Mouse (Mus musculus) neural tube, embryonic 12.5 days (tissue): Measurements from ENCODE around the gene Lrch4. TPM values are rescaled to one million over a fixed set of nuclear protein-coding genes. Genes with fewer than 3 reads are reported as not detected.
A peak's percentile ranks its signal among the peaks of the same experiment; 100 is the strongest.

Source experiments
- ATAC-seq: fragments of 200-750 bp; cut with Nextera tagmentation; 2 replicates; pipeline ENCODE4 v1.8.0; 2017; ENCODE audit warnings: low read depth, mild to moderate bottlenecking, moderate TSS enrichment, moderate library complexity; ENCODE audit not compliant: low FRiP score
- H3K27ac ChIP-seq: fragments of 300-500 bp; sonication (generic); 2 replicates; pipeline ENCODE4 v1.5.1; 2016
- H3K27me3 ChIP-seq: fragments of 300-500 bp; sonication (generic); replicated peaks from 2 replicates; pipeline ENCODE4 v1.6.1; 2016; ENCODE audit warnings: mild to moderate bottlenecking
- H3K36me3 ChIP-seq: fragments of 300-500 bp; sonication (generic); 2 replicates; pipeline ENCODE4 v1.6.1; 2016; ENCODE audit warnings: mild to moderate bottlenecking
- H3K4me1 ChIP-seq: fragments of 300-500 bp; sonication (generic); 2 replicates; pipeline ENCODE4 v1.6.1; 2016
- H3K4me2 ChIP-seq: fragments of 300-500 bp; sonication (generic); replicated peaks from 2 replicates; pipeline ENCODE4 v1.6.1; 2016; ENCODE audit warnings: mild to moderate bottlenecking
- H3K4me3 ChIP-seq: fragments of 300-500 bp; sonication (generic); 2 replicates; pipeline ENCODE4 v1.5.1; 2016
- H3K9ac ChIP-seq: fragments of 300-500 bp; sonication (generic); 2 replicates; pipeline ENCODE4 v1.6.1; 2016; ENCODE audit warnings: mild to moderate bottlenecking
- H3K9me3 ChIP-seq: fragments of 300-500 bp; sonication (generic); 2 replicates; pipeline ENCODE4 v1.6.1; 2016; ENCODE audit warnings: mild to moderate bottlenecking
- WGBS: fragments of 180-500 bp; shearing (Covaris S2); methylation state at CpG from one replicate; pipeline ENCODE4 v1.1.7; 2016; 5-methylcytosine and 5-hydroxymethylcytosine counted together
- polyA plus RNA-seq: library from polyadenylated mRNA; unstranded; fragments of >200 nt; fragmentation: Nextera tagmentation; extraction: Ambion mirVana; gene quantifications from 2 replicates; pipeline ENCODE4 v1.2.1, GENCODE M21; 2016

The Lrch4 gene
- polyA plus RNA-seq, 1 experiment from 2014 or later, result 32.5 TPM

- H3K4me2 ChIP-seq, result peak overlapping the region; percentile 95
- ATAC-seq, result peak; percentile 11; the same call in 1 of the 2 replicates
- peaks cover 14% of the 10 kb centered on the region for H3K4me1 ChIP-seq
- H3K27ac ChIP-seq, result 0 out of 2 replicates have a peak overlapping the region, but pooled peaks have one; percentile 26
- no peaks in the 10 kb centered on the region for H3K36me3 ChIP-seq
- 18% methylated on average over 28 of the region's 28 CpGs for WGBS
- H3K4me3 ChIP-seq, result peak overlapping the region; percentile 70
- no peaks in the 10 kb centered on the region for H3K27me3 ChIP-seq
- peak overlapping the region; percentile 67 for H3K9ac ChIP-seq
- H3K9me3 ChIP-seq, result no peaks in the 10 kb centered on the region
Measured at GRCm38 (mm10) chr5:137683388-137684293, 54.7 kb downstream of the Lrch4 start.

- Histone ChIP-seq H3K9me3 (no peaks in the 10 kb centered on the region), H3K9ac (peak within 1 kb of the TSS; percentile 67), H3K27ac (0 out of 2 replicates have a peak within 1 kb of the TSS, but pooled peaks have one; percentile 26), H3K27me3 (no peaks in the 10 kb centered on the region), H3K4me1 (peaks cover 14% of the 10 kb centered on the region), H3K4me3 (peak within 1 kb of the TSS; percentile 70), H3K4me2 (peak within 1 kb of the TSS; percentile 95), H3K36me3 (no peaks in the 10 kb centered on the region)
- under 1% methylated on average over 59 of the region's 62 CpGs for whole genome bisulfite sequencing
- peak; percentile 99 for ATAC-seq
Measured at GRCm38 (mm10) chr5:137684294-137685123, 55.6 kb downstream of the Lrch4 start, which contains the start of gene Agfg2. Agfg2 (minus strand) TSS chr5:137684726.

- ATAC-seq, result no peak
- H3K9me3 ChIP-seq, result no peaks in the 10 kb centered on the region
- no peaks in the 10 kb centered on the region for H3K27me3 ChIP-seq
- H3K27ac ChIP-seq, result no peak overlapping the region
- H3K9ac ChIP-seq, result no peak overlapping the region
- peaks cover 14% of the 10 kb centered on the region for H3K4me1 ChIP-seq
- WGBS, result 96% methylated on average over 3 of the region's 3 CpGs
- H3K4me3 ChIP-seq, result no peak overlapping the region
- H3K36me3 ChIP-seq, result no peaks in the 10 kb centered on the region
- H3K4me2 ChIP-seq, result 0 out of 2 replicates have a peak overlapping the region, but pooled peaks have one; percentile 95
Measured at GRCm38 (mm10) chr5:137685653-137686052, 56.7 kb downstream of the Lrch4 start.

GRCm38 (mm10) chr5:137686127-137686790, 57.3 kb downstream of the Lrch4 start:
- no peak overlapping the region for H3K4me2 ChIP-seq
- no peak overlapping the region for H3K9ac ChIP-seq
- no peak for ATAC-seq
- no peaks in the 10 kb centered on the region for H3K9me3 ChIP-seq
- H3K36me3 ChIP-seq, result no peaks in the 10 kb centered on the region
- H3K27ac ChIP-seq, result no peak overlapping the region
- H3K4me1 ChIP-seq, result peaks cover 14% of the 10 kb centered on the region
- no peak overlapping the region for H3K4me3 ChIP-seq
- H3K27me3 ChIP-seq, result no peaks in the 10 kb centered on the region
- WGBS, result 78% methylated on average over 6 of the region's 6 CpGs

GRCm38 (mm10) chr5:137689974-137690373, 61.1 kb downstream of the Lrch4 start:
- Histone ChIP-seq H3K9me3 (no peaks in the 10 kb centered on the region), H3K27ac (no peak overlapping the region), H3K36me3 (no peaks in the 10 kb centered on the region), H3K4me2 (no peak overlapping the region), H3K9ac (no peak overlapping the region), H3K27me3 (no peaks in the 10 kb centered on the region), H3K4me1 (no peaks in the 10 kb centered on the region), H3K4me3 (no peak overlapping the region)
- ATAC-seq, result no peak
- WGBS, result 89% methylated on average over 3 of the region's 3 CpGs

- Histone ChIP-seq H3K27ac (no peak overlapping the region), H3K27me3 (no peaks in the 10 kb centered on the region), H3K4me1 (no peaks in the 10 kb centered on the region), H3K9me3 (no peaks in the 10 kb centered on the region), H3K4me3 (no peak overlapping the region), H3K9ac (no peak overlapping the region), H3K36me3 (no peaks in the 10 kb centered on the region), H3K4me2 (no peak overlapping the region)
- 64% methylated on average over 9 of the region's 9 CpGs for WGBS
- ATAC-seq, result no peak
Measured at GRCm38 (mm10) chr5:137690531-137690930, 61.6 kb downstream of the Lrch4 start.

Other genes starting within 250 kb of the Lrch4 start
- 0.04 and 0.09 TPM in 2 replicates for gene Zan, start 152.1 kb upstream of the Lrch4 start, polyA plus RNA-seq
- 65.4 and 71.0 TPM in 2 replicates for gene Pop7, start 126.6 kb upstream of the Lrch4 start, polyA plus RNA-seq
- gene Gigyf1, start 110.6 kb upstream of the Lrch4 start, polyA plus RNA-seq, result 17.6 and 19.4 TPM in 2 replicates
- not detected in 2 replicates for gene Epo, start 95.9 kb upstream of the Lrch4 start, polyA plus RNA-seq
- gene Gnb2, start 95.6 kb upstream of the Lrch4 start, polyA plus RNA-seq, result 468 and 494 TPM in 2 replicates
- gene Actl6b, start 75.6 kb upstream of the Lrch4 start, polyA plus RNA-seq, result 109 and 118 TPM in 2 replicates
- gene Tfr2, start 59.3 kb upstream of the Lrch4 start, polyA plus RNA-seq, result 1.8 TPM in 2 replicates
- gene Mospd3, start 28.1 kb upstream of the Lrch4 start, polyA plus RNA-seq, result 36.8 and 42.1 TPM in 2 replicates
- 51.8 and 52.0 TPM in 2 replicates for gene Pcolce, start 15.3 kb upstream of the Lrch4 start, polyA plus RNA-seq
- 0.11 and 0.39 TPM in 2 replicates for gene Fbxo24, start 119 bp upstream of the Lrch4 start, polyA plus RNA-seq
- gene Gm20605, start 54 bp downstream of the Lrch4 start, polyA plus RNA-seq, result 8.9 and 9.4 TPM in 2 replicates
- 7.6 and 9.5 TPM in 2 replicates for gene Sap25, start 12.2 kb downstream of the Lrch4 start, polyA plus RNA-seq
- gene Irs3, start 16.6 kb downstream of the Lrch4 start, polyA plus RNA-seq, result 0.19 and 0.29 TPM in 2 replicates
- 20.8 and 22.2 TPM in 2 replicates for gene Agfg2, start 55.6 kb downstream of the Lrch4 start, polyA plus RNA-seq
- 16.4 and 21.8 TPM in 2 replicates for gene Nyap1, start 112.5 kb downstream of the Lrch4 start, polyA plus RNA-seq
- gene Tsc22d4, start 116.6 kb downstream of the Lrch4 start, polyA plus RNA-seq, result 68.4 and 68.7 TPM in 2 replicates
- 61.5 TPM in 2 replicates for gene Ppp1r35, start 149.7 kb downstream of the Lrch4 start, polyA plus RNA-seq
- gene Mepce, start 158.5 kb downstream of the Lrch4 start, polyA plus RNA-seq, result 11.3 and 15.4 TPM in 2 replicates
- 12.2 and 16.6 TPM in 2 replicates for gene Zcwpw1, start 158.7 kb downstream of the Lrch4 start, polyA plus RNA-seq
- gene Pilra, start 207.2 kb downstream of the Lrch4 start, polyA plus RNA-seq, result 0.57 and 0.93 TPM in 2 replicates
- not detected in 2 replicates for gene Pilrb1, start 229.0 kb downstream of the Lrch4 start, polyA plus RNA-seq
- not detected in 2 replicates for gene Pilrb2, start 242.7 kb downstream of the Lrch4 start, polyA plus RNA-seq